Mouse (Mus musculus) liver, embryonic 14.5 days (tissue): ENCODE results near the gene Stat3.

ENCODE experiments used
- CTCF ChIP-seq: IDR thresholded peaks from 2 replicates; pipeline ENCODE4 v1.5.1; 2016; ENCODE audit warnings: antibody characterized with exemption, low read depth, control low read depth
- EP300 ChIP-seq: IDR thresholded peaks from 2 replicates; pipeline ENCODE4 v1.6.1; 2016; ENCODE audit warnings: antibody characterized with exemption, low read depth

DNA sequence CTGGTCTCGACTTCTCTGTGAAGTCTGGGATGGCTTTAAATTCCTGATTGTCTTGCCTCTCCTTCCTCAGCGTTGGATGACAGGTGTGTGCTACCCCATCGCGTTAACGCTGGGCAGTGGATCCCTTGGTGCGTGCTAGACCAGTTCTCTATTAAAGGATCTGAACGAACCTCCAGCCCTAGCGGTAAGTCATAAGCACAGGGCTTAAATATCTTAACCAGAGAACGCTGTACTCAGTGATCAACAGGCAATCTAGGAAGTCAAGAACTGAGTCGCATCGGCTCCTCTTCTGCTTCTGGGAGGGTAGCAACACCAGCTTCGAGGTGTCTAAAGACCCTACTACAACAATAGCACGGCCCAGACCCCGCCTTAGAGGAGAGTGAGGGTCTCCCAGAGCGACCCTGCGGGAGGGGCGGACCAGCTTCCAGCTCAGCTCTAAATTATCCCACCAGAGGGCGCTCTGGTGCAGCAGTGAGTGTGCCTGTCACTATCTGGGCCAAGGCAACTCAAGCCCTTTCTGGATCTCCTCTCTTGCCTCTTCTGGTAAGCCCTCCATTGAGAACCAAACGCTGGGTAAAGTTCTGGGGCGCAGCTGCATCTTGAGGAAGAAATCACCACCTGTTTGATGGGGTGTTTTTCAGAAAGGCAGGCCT is 43.9 kb upstream of the Stat3 start:
- TF ChIP-seq CTCF (peak; percentile 98), EP300 (no peak)
